Mouse (Mus musculus) ES-Bruce4 (cell line): ENCODE results near the gene Smok3b. TPM values are rescaled to one million over a fixed set of nuclear protein-coding genes. Genes with fewer than 3 reads are reported as not detected.
A peak's percentile ranks its signal among the peaks of the same experiment; 100 is the strongest.

Experiments
- H3K27ac ChIP-seq: 2 replicates; pipeline ENCODE4 v1.5.1; 2012; ENCODE audit warnings: low read length, inconsistent platforms; ENCODE audit not compliant: insufficient read depth
- H3K27me3 ChIP-seq: 2 replicates; pipeline ENCODE4 v1.6.1; 2012; ENCODE audit warnings: mild to moderate bottlenecking, low read length, inconsistent platforms; ENCODE audit not compliant: control insufficient read depth, poor library complexity, insufficient read depth, severe bottlenecking
- H3K36me3 ChIP-seq: 2 replicates; pipeline ENCODE4 v1.6.1; 2012; ENCODE audit warnings: inconsistent platforms, mild to moderate bottlenecking, low read length, moderate library complexity; ENCODE audit not compliant: control insufficient read depth, poor library complexity, insufficient read depth, severe bottlenecking
- H3K4me1 ChIP-seq: one replicate; pipeline ENCODE4 v1.8.1; 2011; ENCODE audit warnings: low read length; ENCODE audit not compliant: control insufficient read depth, insufficient read depth
- H3K4me3 ChIP-seq: 2 replicates; pipeline ENCODE4 v1.5.1; 2011; ENCODE audit warnings: low read depth, mild to moderate bottlenecking, low read length
- H3K9ac ChIP-seq: 2 replicates; pipeline ENCODE4 v1.6.1; 2012; ENCODE audit warnings: low read depth, mild to moderate bottlenecking, inconsistent platforms; ENCODE audit not compliant: poor library complexity, severe bottlenecking
- H3K9me3 ChIP-seq: replicated peaks from 2 replicates; pipeline ENCODE4 v1.6.1; 2012; ENCODE audit warnings: mild to moderate bottlenecking, low read length, inconsistent platforms; ENCODE audit not compliant: control insufficient read depth, poor library complexity, insufficient read depth, severe bottlenecking
- CTCF ChIP-seq: IDR thresholded peaks from one replicate; pipeline ENCODE4 v1.8.1; 2011; ENCODE audit warnings: low read depth, low read length
- EP300 ChIP-seq: IDR thresholded peaks from 2 replicates; pipeline ENCODE4 v1.6.1; 2011; ENCODE audit warnings: low read depth, low read length; ENCODE audit not compliant: insufficient read depth
- POLR2A ChIP-seq: IDR thresholded peaks from one replicate; pipeline ENCODE4 v1.8.1; 2011; ENCODE audit warnings: low read length; ENCODE audit not compliant: insufficient read depth
- polyA plus RNA-seq: library from polyadenylated mRNA; stranded (reverse); fragments of >200 nt; gene quantifications from 2 replicates; pipeline ENCODE4 v1.2.4, GENCODE M21; 2011; ENCODE audit warnings: low read depth; ENCODE audit not compliant: missing spikeins, insufficient read depth, insufficient read length

Smok3b gene
- polyA plus RNA-seq, 1 experiment, result not detected

DNA sequence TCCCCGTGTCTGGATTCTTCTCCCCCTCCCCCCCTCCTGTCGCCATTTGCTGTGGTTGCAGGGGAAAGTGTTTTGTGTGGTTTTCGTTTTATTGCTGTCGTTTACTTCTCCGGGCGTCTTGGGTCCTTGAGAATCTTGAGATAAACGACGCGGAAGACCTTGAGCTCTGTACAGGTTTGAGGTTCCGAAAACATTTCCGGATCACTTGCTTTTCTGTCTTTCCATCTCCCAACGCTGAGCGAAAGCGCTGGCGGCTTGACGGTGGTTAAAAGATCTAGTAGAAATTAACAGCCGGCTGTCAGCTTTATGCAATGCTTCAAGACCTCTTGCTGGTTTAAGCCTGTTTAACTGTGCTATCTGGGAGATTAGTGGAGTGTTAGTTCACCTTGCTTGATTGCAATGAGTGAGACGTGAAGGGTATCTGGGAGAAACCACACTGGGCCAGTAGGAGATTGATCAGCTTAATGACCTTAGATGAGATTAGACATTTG lies 64.2 kb downstream of the Smok3b start:
- H3K27me3 ChIP-seq, result no peaks in the 10 kb centered on the region
- H3K36me3 ChIP-seq, result no peaks in the 10 kb centered on the region; the same call in none of the 2 replicates
- peaks cover 2% of the 10 kb centered on the region for H3K4me1 ChIP-seq
- H3K4me3 ChIP-seq, result peak overlapping the region; percentile 99
- H3K9ac ChIP-seq, result peak overlapping the region; percentile 88
- no peaks in the 10 kb centered on the region for H3K9me3 ChIP-seq
- H3K27ac ChIP-seq, result 0 out of 2 replicates have a peak overlapping the region, but pooled peaks have one; percentile 12
- TF ChIP-seq CTCF (no peak), EP300 (no peak), POLR2A (no peak)

DNA sequence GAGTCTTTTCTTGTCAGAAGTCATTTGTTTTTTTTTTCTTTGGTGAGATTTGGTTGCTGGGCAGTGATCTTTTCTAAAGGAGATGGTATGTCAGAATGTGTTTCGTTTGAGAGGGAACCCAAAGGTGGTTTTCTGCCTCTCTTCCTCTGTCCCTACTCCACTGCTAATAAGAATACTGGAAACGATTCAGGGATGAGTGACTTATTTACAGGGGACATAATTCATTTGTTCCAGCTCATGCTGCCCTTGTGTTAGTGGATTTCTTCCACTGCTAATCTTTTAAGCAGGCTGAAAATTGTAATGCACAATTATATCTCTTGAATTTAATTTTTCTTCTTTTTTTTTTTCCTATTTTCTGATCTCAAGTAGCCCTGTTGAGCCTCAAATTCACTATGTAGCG lies 65.6 kb downstream of the Smok3b start:
- Histone ChIP-seq H3K36me3 (no peaks in the 10 kb centered on the region; the same call in none of the 2 replicates), H3K27ac (no peak overlapping the region), H3K9ac (no peak overlapping the region), H3K27me3 (no peaks in the 10 kb centered on the region), H3K4me3 (no peak overlapping the region), H3K9me3 (no peaks in the 10 kb centered on the region), H3K4me1 (peaks cover 2% of the 10 kb centered on the region)
- TF ChIP-seq CTCF (no peak), POLR2A (no peak), EP300 (no peak)

DNA sequence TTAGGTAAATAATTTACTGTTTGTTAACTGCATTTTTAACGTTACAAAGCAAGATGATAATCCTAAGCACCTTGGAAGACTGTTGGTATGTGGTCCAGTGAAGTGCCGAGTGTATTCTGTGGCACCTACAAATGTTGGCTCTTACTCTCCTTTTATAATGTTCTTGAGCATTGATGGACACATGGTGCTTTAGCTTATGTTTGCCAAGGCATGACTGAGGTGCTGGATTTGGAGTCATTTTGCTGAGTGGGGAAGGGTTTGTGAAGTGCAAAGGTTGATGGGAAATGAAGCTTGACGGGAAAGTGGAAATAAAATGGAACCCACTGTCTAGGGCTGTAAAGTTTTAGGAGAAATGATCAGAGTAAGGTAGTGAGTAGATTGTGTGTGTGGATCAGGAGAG lies 67.1 kb downstream of the Smok3b start:
- no peaks in the 10 kb centered on the region for H3K27me3 ChIP-seq
- H3K27ac ChIP-seq, result 0 out of 2 replicates have a peak overlapping the region, but pooled peaks have one; percentile 11
- peaks cover 2% of the 10 kb centered on the region for H3K4me1 ChIP-seq
- H3K9ac ChIP-seq, result no peak overlapping the region
- no peak for TF ChIP-seq POLR2A
- H3K36me3 ChIP-seq, result peaks cover 5% of the 10 kb centered on the region
- no peak overlapping the region for H3K4me3 ChIP-seq
- H3K9me3 ChIP-seq, result no peaks in the 10 kb centered on the region

DNA sequence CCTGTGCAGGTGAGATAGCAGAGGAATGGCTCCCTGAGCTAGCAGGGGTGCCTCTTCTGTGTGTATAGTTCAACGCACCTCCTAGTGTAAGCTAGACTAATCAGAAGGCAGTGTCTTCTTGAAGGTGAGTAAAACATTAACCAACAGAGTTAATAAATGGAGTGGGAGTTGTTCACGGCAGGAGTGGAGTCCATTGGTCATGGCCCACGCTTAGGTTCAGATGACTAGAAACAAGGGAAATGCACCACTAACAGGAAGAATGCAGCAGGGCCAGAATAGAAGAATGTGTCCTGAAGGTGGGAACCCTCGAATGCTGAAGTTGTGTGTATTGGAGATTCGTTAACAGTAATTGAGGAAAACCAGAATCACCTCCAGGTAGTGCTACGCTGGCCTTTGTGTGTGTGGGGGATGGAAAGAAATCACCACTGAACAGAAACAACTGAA lies 67.9 kb downstream of the Smok3b start:
- H3K36me3 ChIP-seq, result peaks cover 10% of the 10 kb centered on the region

DNA sequence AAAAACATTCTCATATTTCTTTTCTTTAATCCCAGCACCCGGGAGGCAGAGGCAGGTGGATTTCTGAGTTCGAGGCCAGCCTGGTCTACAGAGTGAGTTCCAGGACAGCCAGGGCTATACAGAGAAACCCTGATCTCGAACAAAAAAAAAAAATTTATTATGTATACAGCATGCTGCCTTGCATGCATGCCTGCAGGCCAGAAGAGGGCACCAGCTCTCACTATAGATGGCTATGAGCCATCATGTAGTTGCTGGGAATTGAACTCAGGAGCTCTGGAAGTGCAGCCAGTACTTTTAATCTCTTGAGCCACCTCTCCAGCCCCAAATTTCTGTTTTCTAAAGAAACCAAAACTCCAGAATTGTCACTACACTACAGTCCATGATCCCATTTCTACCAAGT lies 69.0 kb downstream of the Smok3b start:
- peak; percentile 50 for TF ChIP-seq CTCF
- no peak for TF ChIP-seq EP300
- peaks cover 2% of the 10 kb centered on the region; the same call in 1 of the 2 replicates for H3K9me3 ChIP-seq
- no peak overlapping the region for H3K27ac ChIP-seq
- H3K9ac ChIP-seq, result no peak overlapping the region
- H3K27me3 ChIP-seq, result no peaks in the 10 kb centered on the region
- H3K4me1 ChIP-seq, result no peaks in the 10 kb centered on the region
- H3K36me3 ChIP-seq, result peaks cover 18% of the 10 kb centered on the region
- no peak overlapping the region for H3K4me3 ChIP-seq

More for the DNA sequence above, 67.9 kb downstream of the Smok3b start:
- TF ChIP-seq EP300, result no peak
- no peak for TF ChIP-seq POLR2A
- TF ChIP-seq CTCF, result no peak
- Histone ChIP-seq H3K27me3 (no peaks in the 10 kb centered on the region), H3K9me3 (no peaks in the 10 kb centered on the region), H3K9ac (no peak overlapping the region), H3K4me1 (no peaks in the 10 kb centered on the region), H3K27ac (0 out of 2 replicates have a peak overlapping the region, but pooled peaks have one; percentile 3), H3K4me3 (no peak overlapping the region)

DNA sequence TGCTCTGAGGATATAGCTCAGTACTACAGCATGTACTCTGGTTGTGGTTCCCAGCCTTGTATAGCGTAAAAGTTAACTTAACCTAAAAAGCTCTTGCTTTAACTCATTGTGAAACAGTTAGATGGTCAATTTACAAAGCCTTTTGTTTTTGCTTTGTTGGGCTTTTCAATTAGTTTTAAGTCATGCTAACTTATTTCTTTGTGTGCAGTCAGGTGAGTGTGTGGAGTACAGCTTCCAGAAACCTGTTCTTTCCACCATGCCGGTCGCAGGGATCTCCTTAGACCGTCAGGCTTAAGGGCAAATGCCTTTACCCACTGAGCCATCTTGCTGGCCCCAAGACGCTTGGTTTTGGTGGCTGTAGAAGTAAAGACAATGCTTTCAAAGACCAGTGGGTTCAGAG lies 69.5 kb downstream of the Smok3b start:
- no peak overlapping the region for H3K9ac ChIP-seq
- TF ChIP-seq CTCF (no peak), EP300 (peak; percentile 68)
- H3K4me1 ChIP-seq, result no peaks in the 10 kb centered on the region
- peaks cover 2% of the 10 kb centered on the region; the same call in 1 of the 2 replicates for H3K9me3 ChIP-seq
- no peaks in the 10 kb centered on the region for H3K27me3 ChIP-seq
- H3K36me3 ChIP-seq, result peaks cover 20% of the 10 kb centered on the region
- H3K4me3 ChIP-seq, result peak overlapping the region; percentile 8; the same call in 1 of the 2 replicates
- peak overlapping the region; percentile 57 for H3K27ac ChIP-seq
